In the genomic region with DNA sequence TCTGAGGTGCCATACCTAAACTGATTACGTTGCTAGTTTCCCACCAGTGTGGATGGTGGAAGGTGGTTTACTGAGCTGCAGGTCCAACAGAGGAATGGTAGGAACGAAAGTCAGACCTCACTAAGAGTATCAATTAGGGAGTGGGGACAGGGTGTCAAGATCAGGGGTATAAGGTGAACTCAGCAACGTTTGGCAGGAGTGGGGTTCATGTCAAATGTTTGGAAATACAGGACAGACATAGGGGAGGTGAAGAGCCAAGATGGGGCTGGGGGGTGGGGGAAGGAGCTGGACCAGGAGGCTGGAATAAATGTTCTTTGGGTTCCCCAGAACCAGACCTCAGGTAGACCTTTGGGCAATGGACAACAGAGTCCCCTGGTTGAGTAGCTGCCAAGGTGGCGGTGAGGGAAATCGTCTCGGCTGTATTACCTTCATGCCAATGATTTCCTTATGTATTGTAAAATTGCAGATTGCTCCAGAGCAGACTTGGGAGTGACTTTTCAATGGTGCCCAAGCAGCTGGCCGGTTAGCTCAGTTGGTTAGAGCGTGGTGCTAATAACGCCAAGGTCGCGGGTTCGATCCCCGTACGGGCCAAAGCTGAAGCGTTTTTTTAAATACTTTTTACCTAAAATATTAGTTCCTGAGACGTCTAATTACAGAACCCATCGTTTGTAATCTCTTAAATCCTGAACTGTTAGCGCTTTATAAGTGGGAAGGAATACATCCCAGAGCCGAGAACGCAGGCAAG, we compare ENCODE assay signal across 8 mouse cellular contexts. TPM values are rescaled to one million over a fixed set of nuclear protein-coding genes. Genes with fewer than 3 reads are reported as not detected.
DNase-seq lines count a peak whose midpoint lies in the region; ATAC-seq and TF ChIP-seq lines count a peak whose summit lies in the region.

No protein-coding gene starts in this region.

- H3K4me2 ChIP-seq in hindbrain, embryonic 16.5 days (ENCODE audit: low read length): peak overlapping the region; percentile 62

- TF ChIP-seq EP300 in MEL (IDR thresholded peaks at IDR 0.05; ENCODE audit: low read depth in 1 of 2, low read length in 2 of 2): no peak

- WGBS in hindbrain, embryonic 16.5 days: 9% methylated on average over 20 of the region's 20 CpGs
- 11% methylated on average over 17 of the region's 20 CpGs for WGBS in macrophage (ENCODE audit: missing documents)

- H3K9ac ChIP-seq in MEL (ENCODE audit: control insufficient read depth, low read depth, low read length, poor library complexity, severe bottlenecking): peak overlapping the region; percentile 68
- peak overlapping the region; percentile 76 for H3K9ac ChIP-seq in hindbrain, embryonic 16.5 days (ENCODE audit: low read depth, low read length)

- peak; percentile 86 for DNase-seq in MEL (ENCODE audit: low read depth, low spot score)
- DNase-seq in cerebellum, adult 9-10 months: peak; percentile 95
- DNase-seq in frontal cortex, postnatal 36 days (ENCODE audit: low spot score in 2 of 2): peak; percentile 95 to 96
- peak; percentile 88 to 94 for DNase-seq in left cerebral cortex, adult 2 months (ENCODE audit: extremely low spot score in 1 of 2, low spot score in 2 of 2)
- peak; percentile 82 for DNase-seq in right cerebral cortex, postnatal 25 days
- DNase-seq in urinary bladder, postnatal 4 days (ENCODE audit: low spot score in 2 of 2): peak; percentile 64 to 77

- H3K9me3 ChIP-seq in MEL (replicated peaks; ENCODE audit: insufficient read depth, low read length): no peaks in the 10 kb centered on the region
- no peaks in the 10 kb centered on the region for H3K9me3 ChIP-seq in hindbrain, embryonic 16.5 days (ENCODE audit: control insufficient read depth, low read length)

- intact Hi-C loops in left cerebral cortex, adult 2 months (cut with DNase I): loop anchor here (2.0 kb wide), 2 partner anchors 20 to 132 kb away; no protein-coding TSS in a partner anchor

- no peak for TF ChIP-seq CTCF in MEL (IDR thresholded peaks at IDR 0.05 in 2 of 3, conservative IDR thresholded peaks at IDR 0.05 in 1 of 3; ENCODE audit: control insufficient read depth in 1 of 3, insufficient read depth in 1 of 3, low read depth in 2 of 3, low read length in 3 of 3, poor library complexity in 1 of 3, severe bottlenecking in 1 of 3)
- TF ChIP-seq CTCF in left cerebral cortex, adult 2 months (IDR thresholded peaks at IDR 0.05): no peak

- peak overlapping the region; percentile 48 to 84 for H3K4me3 ChIP-seq in MEL (ENCODE audit: control insufficient read depth in 1 of 2, insufficient read depth in 1 of 2, low read depth in 2 of 2, low read length in 2 of 2)
- H3K4me3 ChIP-seq in hindbrain, embryonic 16.5 days (ENCODE audit: low read length): peak overlapping the region; percentile 65
- peak overlapping the region; percentile 84 for H3K4me3 ChIP-seq in left cerebral cortex, adult 2 months
- peak overlapping the region; percentile 68 for H3K4me3 ChIP-seq in macrophage (ENCODE audit: inconsistent target)

- peaks cover 0 to 13% of the 10 kb centered on the region in 2 experiments; a peak in 2 of 4 replicates for H3K36me3 ChIP-seq in MEL (ENCODE audit: control insufficient read depth in 1 of 2, insufficient read depth in 2 of 2, low read length in 2 of 2)
- peaks cover 15% of the 10 kb centered on the region for H3K36me3 ChIP-seq in hindbrain, embryonic 16.5 days (ENCODE audit: control insufficient read depth, insufficient read depth, low read length)
- no peaks in the 10 kb centered on the region for H3K36me3 ChIP-seq in macrophage (ENCODE audit: inconsistent target)

- H3K79me2 ChIP-seq in MEL (ENCODE audit: control insufficient read depth, insufficient read depth, low read length, poor library complexity) (no peaks in the 10 kb centered on the region; the same call in 1 of the 2 replicates), macrophage (ENCODE audit: inconsistent target) (no peaks in the 10 kb centered on the region)

- no peak for TF ChIP-seq RAD21 in MEL (IDR thresholded peaks at IDR 0.05; ENCODE audit: low read depth, low read length)

- H3K27ac ChIP-seq in MEL (ENCODE audit: control insufficient read depth, low read depth, low read length) (peak overlapping the region; percentile 61), macrophage (peak overlapping the region; percentile 3; the same call in 1 of the 2 replicates)
- peak overlapping the region; percentile 84 for H3K27ac ChIP-seq in hindbrain, embryonic 16.5 days (ENCODE audit: low read depth, low read length)
- peak overlapping the region; percentile 90 for H3K27ac ChIP-seq in left cerebral cortex, adult 2 months

- ATAC-seq in hindbrain, embryonic 16.5 days: peak; percentile 28; the same call in 1 of the 2 replicates

- H3K4me1 ChIP-seq in MEL (ENCODE audit: control insufficient read depth in 1 of 2, insufficient read depth in 2 of 2, low read length in 2 of 2): peaks cover 0 to 22% of the 10 kb centered on the region in 2 experiments; a peak in 3 of 4 replicates
- peaks cover 22% of the 10 kb centered on the region for H3K4me1 ChIP-seq in hindbrain, embryonic 16.5 days (ENCODE audit: control insufficient read depth, insufficient read depth, low read depth, low read length)

- no peaks in the 10 kb centered on the region for H3K27me3 ChIP-seq in MEL (ENCODE audit: control insufficient read depth in 1 of 2, insufficient read depth in 2 of 2, low read length in 2 of 2)
- H3K27me3 ChIP-seq in hindbrain, embryonic 16.5 days (replicated peaks; ENCODE audit: control insufficient read depth, insufficient read depth, low read length): no peaks in the 10 kb centered on the region

- TF ChIP-seq POLR2A in MEL (IDR thresholded peaks at IDR 0.05; ENCODE audit: control insufficient read depth in 1 of 2, insufficient read depth in 1 of 2, low read depth in 1 of 2, low read length in 2 of 2, poor library complexity in 1 of 2): peak in 1 of 2 experiments; percentile 63; a peak in 2 of 4 replicates

RNA-seq across cellular contexts. Expression of gene Aurkb, which starts 8.8 kb away (rescaled TPM):
- 120 and 124 TPM in 2 replicates for total RNA-seq in MEL (2012; rRNA removed)
- polyA plus RNA-seq in MEL (2012; ENCODE audit: insufficient read depth in 1 of 2, insufficient read length in 2 of 2, low read depth in 1 of 2, low replicate concordance in 2 of 2, missing spikeins in 1 of 2) (100 to 1,000 TPM; 159 to 170 TPM), macrophage (2018) (4.2 to 8.5 TPM (median 7.3 TPM) in 3 replicates)
- polyA plus RNA-seq in hindbrain, embryonic 16.5 days (2015; fragmentation: Nextera tagmentation; extraction: Ambion mirVana): 26.9 and 32.2 TPM in 2 replicates
- under 1 TPM; 0.25 to 0.30 TPM for total RNA-seq in left cerebral cortex, adult 2 months (2021)
- total RNA-seq in macrophage (2018; cell fraction: chromatin; rRNA removed): 10 to 100 TPM in 7 of 26 experiments, 1 to 10 TPM in 15, under 1 TPM in 2, not detected in 2; 0.53 to 31.9 (median 6.0) TPM
- 1 to 10 TPM; 1.8 to 7.3 (median 4.3) TPM for total RNA-seq in macrophage (2018; cell fraction: cytosol; rRNA removed)
- 10 to 100 TPM in 3 of 26 experiments, 1 to 10 TPM in 21, under 1 TPM in 1, not detected in 1; 0.69 to 20.2 (median 3.6) TPM for total RNA-seq in macrophage (2018; cell fraction: nucleus; rRNA removed)

RNA-seq across cellular contexts. Expression of gene Ctc1, which starts 20.9 kb away (rescaled TPM):
- total RNA-seq in MEL (2012; rRNA removed): 16.0 and 19.5 TPM in 2 replicates
- polyA plus RNA-seq in MEL (2012; ENCODE audit: insufficient read depth in 1 of 2, insufficient read length in 2 of 2, low read depth in 1 of 2, low replicate concordance in 2 of 2, missing spikeins in 1 of 2) (10 to 100 TPM in 1 of 2 experiments, not detected in 1; 59.1 TPM), macrophage (2018) (17.1 to 28.9 TPM (median 20.6 TPM) in 3 replicates)
- 62.9 and 66.0 TPM in 2 replicates for polyA plus RNA-seq in hindbrain, embryonic 16.5 days (2015; fragmentation: Nextera tagmentation; extraction: Ambion mirVana)
- total RNA-seq in left cerebral cortex, adult 2 months (2021): 10 to 100 TPM; 38.7 to 39.8 TPM
- total RNA-seq in macrophage (2018; cell fraction: chromatin; rRNA removed): 10 to 100 TPM in 17 of 26 experiments, 1 to 10 TPM in 9; 4.4 to 36.3 (median 13.8) TPM
- 10 to 100 TPM in 18 of 26 experiments, 1 to 10 TPM in 8; 7.0 to 20.5 (median 12.6) TPM for total RNA-seq in macrophage (2018; cell fraction: cytosol; rRNA removed)
- total RNA-seq in macrophage (2018; cell fraction: nucleus; rRNA removed): 10 to 100 TPM in 15 of 26 experiments, 1 to 10 TPM in 11; 4.4 to 32.5 (median 12.4) TPM

RNA-seq across cellular contexts. Expression of gene Borcs6, which starts 22.9 kb away (rescaled TPM):
- total RNA-seq in MEL (2012; rRNA removed): 9.2 and 10.2 TPM in 2 replicates
- polyA plus RNA-seq in MEL (2012; ENCODE audit: insufficient read depth in 1 of 2, insufficient read length in 2 of 2, low read depth in 1 of 2, low replicate concordance in 2 of 2, missing spikeins in 1 of 2) (1 to 10 TPM in 1 of 2 experiments, not detected in 1; 9.3 TPM), macrophage (2018) (11.7 to 37.1 TPM (median 15.6 TPM) in 3 replicates)
- 18.1 and 20.9 TPM in 2 replicates for polyA plus RNA-seq in hindbrain, embryonic 16.5 days (2015; fragmentation: Nextera tagmentation; extraction: Ambion mirVana)
- 10 to 100 TPM; 31.1 to 33.8 TPM for total RNA-seq in left cerebral cortex, adult 2 months (2021)
- total RNA-seq in macrophage (2018; cell fraction: chromatin; rRNA removed): 10 to 100 TPM in 17 of 26 experiments, 1 to 10 TPM in 9; 3.6 to 22.4 (median 12.0) TPM
- 10 to 100 TPM; 21.1 to 43.6 (median 31.0) TPM for total RNA-seq in macrophage (2018; cell fraction: cytosol; rRNA removed)
- total RNA-seq in macrophage (2018; cell fraction: nucleus; rRNA removed): 10 to 100 TPM; 13.9 to 44.9 (median 28.3) TPM

RNA-seq across cellular contexts. Expression of gene Pfas, which starts 28.4 kb away (rescaled TPM):
- total RNA-seq in MEL (2012; rRNA removed): 124 and 130 TPM in 2 replicates
- polyA plus RNA-seq in MEL (2012; ENCODE audit: insufficient read depth in 1 of 2, insufficient read length in 2 of 2, low read depth in 1 of 2, low replicate concordance in 2 of 2, missing spikeins in 1 of 2) (100 to 1,000 TPM in 1 of 2 experiments, 10 to 100 TPM in 1; 63.5 to 149 TPM), macrophage (2018) (2.4 to 12.1 TPM (median 5.6 TPM) in 3 replicates)
- polyA plus RNA-seq in hindbrain, embryonic 16.5 days (2015; fragmentation: Nextera tagmentation; extraction: Ambion mirVana): 12.9 and 16.4 TPM in 2 replicates
- 10 to 100 TPM; 20.1 to 24.7 TPM for total RNA-seq in left cerebral cortex, adult 2 months (2021)
- 10 to 100 TPM; 10.2 to 70.3 (median 32.6) TPM for total RNA-seq in macrophage (2018; cell fraction: chromatin; rRNA removed)
- total RNA-seq in macrophage (2018; cell fraction: cytosol; rRNA removed): 10 to 100 TPM in 2 of 26 experiments, 1 to 10 TPM in 24; 4.9 to 12.5 (median 7.7) TPM
- total RNA-seq in macrophage (2018; cell fraction: nucleus; rRNA removed): 10 to 100 TPM in 22 of 26 experiments, 1 to 10 TPM in 4; 6.4 to 54.1 (median 15.0) TPM

RNA-seq across cellular contexts. Expression of gene Tmem107, which starts 33.9 kb away (rescaled TPM):
- 44.8 and 47.0 TPM in 2 replicates for total RNA-seq in MEL (2012; rRNA removed)
- polyA plus RNA-seq in MEL (2012; ENCODE audit: insufficient read depth in 1 of 2, insufficient read length in 2 of 2, low read depth in 1 of 2, low replicate concordance in 2 of 2, missing spikeins in 1 of 2) (10 to 100 TPM in 1 of 2 experiments, not detected in 1; 79.5 TPM), macrophage (2018) (4.1 to 7.3 TPM (median 4.2 TPM) in 3 replicates)
- 38.6 and 42.6 TPM in 2 replicates for polyA plus RNA-seq in hindbrain, embryonic 16.5 days (2015; fragmentation: Nextera tagmentation; extraction: Ambion mirVana)
- 10 to 100 TPM; 23.3 to 28.0 TPM for total RNA-seq in left cerebral cortex, adult 2 months (2021)
- total RNA-seq in macrophage (2018; cell fraction: chromatin; rRNA removed): 1 to 10 TPM in 7 of 26 experiments, under 1 TPM in 1, not detected in 18; 0.79 to 3.1 (median 1.5) TPM
- 1 to 10 TPM; 1.9 to 5.8 (median 3.9) TPM for total RNA-seq in macrophage (2018; cell fraction: cytosol; rRNA removed)
- 1 to 10 TPM in 18 of 26 experiments, under 1 TPM in 1, not detected in 7; 0.86 to 6.4 (median 2.7) TPM for total RNA-seq in macrophage (2018; cell fraction: nucleus; rRNA removed)

Comparison
In these comparisons a context has a peak if more than half of its experiments do, and no peak if none do; other contexts are left out.
1. Peak in every context shown above with its lines: DNase-seq, ATAC-seq, H3K4me3 ChIP-seq and H3K27ac ChIP-seq.
2. H3K27ac ChIP-seq: peak in every context shown above with its lines; median percentile 90 in left cerebral cortex, adult 2 months; 84 in hindbrain, embryonic 16.5 days; 61 in MEL; 3 in macrophage.